Mouse (Mus musculus): ENCODE measurements around the gene Cd6. TPM values are rescaled to one million over a fixed set of nuclear protein-coding genes. Genes with fewer than 3 reads are reported as not detected.
A peak's percentile ranks its signal among the peaks of the same experiment; 100 is the strongest.

The Cd6 gene
- polyA plus RNA-seq, 1 experiment from 2014 or later: 0.06 TPM

GRCm38 (mm10) chr19:10801070-10801469, 28.8 kb downstream of the Cd6 start:
- Histone ChIP-seq H3K27ac (peak overlapping the region; percentile 5; the same call in 1 of the 2 replicates), H3K4me3 (ENCODE audit: inconsistent target) (no peak overlapping the region), H3K79me2 (ENCODE audit: inconsistent target) (no peaks in the 10 kb centered on the region), H3K36me3 (ENCODE audit: inconsistent target) (no peaks in the 10 kb centered on the region)
- WGBS (ENCODE audit: missing documents): 4% methylated on average over 6 of the region's 6 CpGs

- 90% methylated on average over 16 of the region's 17 CpGs for WGBS (ENCODE audit: missing documents)
- Histone ChIP-seq H3K36me3 (ENCODE audit: inconsistent target) (no peaks in the 10 kb centered on the region), H3K79me2 (ENCODE audit: inconsistent target) (no peaks in the 10 kb centered on the region), H3K4me3 (ENCODE audit: inconsistent target) (no peak overlapping the region), H3K27ac (no peak overlapping the region)
These were observed 30.7 kb downstream of the Cd6 start for GRCm38 (mm10) chr19:10799155-10799554.

- no peak overlapping the region for H3K27ac ChIP-seq
- H3K79me2 ChIP-seq (ENCODE audit: inconsistent target): no peaks in the 10 kb centered on the region
- H3K4me3 ChIP-seq (ENCODE audit: inconsistent target): no peak overlapping the region
- WGBS (ENCODE audit: missing documents): 86% methylated on average over 9 of the region's 10 CpGs
- no peaks in the 10 kb centered on the region for H3K36me3 ChIP-seq (ENCODE audit: inconsistent target)
These were observed 31.3 kb downstream of the Cd6 start for GRCm38 (mm10) chr19:10798576-10798975.

GRCm38 (mm10) chr19:10794916-10795315, 34.9 kb downstream of the Cd6 start:
- no peak overlapping the region for H3K27ac ChIP-seq
- H3K36me3 ChIP-seq (ENCODE audit: inconsistent target): no peaks in the 10 kb centered on the region
- no peaks in the 10 kb centered on the region for H3K79me2 ChIP-seq (ENCODE audit: inconsistent target)
- WGBS (ENCODE audit: missing documents): 100% methylated on average over 1 of the region's 1 CpGs
- no peak overlapping the region for H3K4me3 ChIP-seq (ENCODE audit: inconsistent target)

GRCm38 (mm10) chr19:10793044-10793443, 36.8 kb downstream of the Cd6 start:
- Histone ChIP-seq H3K4me3 (ENCODE audit: inconsistent target) (no peak overlapping the region), H3K79me2 (ENCODE audit: inconsistent target) (no peaks in the 10 kb centered on the region), H3K27ac (no peak overlapping the region), H3K36me3 (ENCODE audit: inconsistent target) (no peaks in the 10 kb centered on the region)
- WGBS (ENCODE audit: missing documents): 87% methylated on average over 3 of the region's 3 CpGs

- H3K79me2 ChIP-seq (ENCODE audit: inconsistent target): no peaks in the 10 kb centered on the region
- no peaks in the 10 kb centered on the region for H3K36me3 ChIP-seq (ENCODE audit: inconsistent target)
- H3K4me3 ChIP-seq (ENCODE audit: inconsistent target): no peak overlapping the region
- no peak overlapping the region for H3K27ac ChIP-seq
- 57% methylated on average over 9 of the region's 9 CpGs for WGBS (ENCODE audit: missing documents)
These were observed 39.5 kb downstream of the Cd6 start for GRCm38 (mm10) chr19:10790323-10790722.

GRCm38 (mm10) chr19:10788242-10788641, 41.6 kb downstream of the Cd6 start:
- H3K36me3 ChIP-seq (ENCODE audit: inconsistent target): no peaks in the 10 kb centered on the region
- no peak overlapping the region for H3K27ac ChIP-seq
- no peaks in the 10 kb centered on the region for H3K79me2 ChIP-seq (ENCODE audit: inconsistent target)
- WGBS (ENCODE audit: missing documents): 90% methylated on average over 9 of the region's 9 CpGs
- no peak overlapping the region for H3K4me3 ChIP-seq (ENCODE audit: inconsistent target)

GRCm38 (mm10) chr19:10787406-10787805, 42.5 kb downstream of the Cd6 start:
- Histone ChIP-seq H3K4me3 (ENCODE audit: inconsistent target) (no peak overlapping the region), H3K36me3 (ENCODE audit: inconsistent target) (no peaks in the 10 kb centered on the region), H3K27ac (no peak overlapping the region), H3K79me2 (ENCODE audit: inconsistent target) (no peaks in the 10 kb centered on the region)
- WGBS (ENCODE audit: missing documents): 81% methylated on average over 4 of the region's 4 CpGs

GRCm38 (mm10) chr19:10786753-10787152, 43.1 kb downstream of the Cd6 start:
- H3K79me2 ChIP-seq (ENCODE audit: inconsistent target): no peaks in the 10 kb centered on the region
- 96% methylated on average over 6 of the region's 6 CpGs for WGBS (ENCODE audit: missing documents)
- no peak overlapping the region for H3K27ac ChIP-seq
- no peak overlapping the region for H3K4me3 ChIP-seq (ENCODE audit: inconsistent target)
- H3K36me3 ChIP-seq (ENCODE audit: inconsistent target): no peaks in the 10 kb centered on the region

GRCm38 (mm10) chr19:10784796-10785459, 44.9 kb downstream of the Cd6 start:
- no peak overlapping the region for H3K4me3 ChIP-seq (ENCODE audit: inconsistent target)
- no peaks in the 10 kb centered on the region for H3K79me2 ChIP-seq (ENCODE audit: inconsistent target)
- no peak overlapping the region for H3K27ac ChIP-seq
- 90% methylated on average over 10 of the region's 10 CpGs for WGBS (ENCODE audit: missing documents)
- no peaks in the 10 kb centered on the region for H3K36me3 ChIP-seq (ENCODE audit: inconsistent target)

GRCm38 (mm10) chr19:10784061-10784460, 45.8 kb downstream of the Cd6 start:
- no peak overlapping the region for H3K4me3 ChIP-seq (ENCODE audit: inconsistent target)
- H3K36me3 ChIP-seq (ENCODE audit: inconsistent target): no peaks in the 10 kb centered on the region
- WGBS (ENCODE audit: missing documents): 79% methylated on average over 3 of the region's 3 CpGs
- H3K79me2 ChIP-seq (ENCODE audit: inconsistent target): no peaks in the 10 kb centered on the region
- no peak overlapping the region for H3K27ac ChIP-seq

GRCm38 (mm10) chr19:10783168-10783567, 46.7 kb downstream of the Cd6 start:
- WGBS (ENCODE audit: missing documents): 76% methylated on average over 4 of the region's 4 CpGs
- H3K79me2 ChIP-seq (ENCODE audit: inconsistent target): no peaks in the 10 kb centered on the region
- H3K27ac ChIP-seq: no peak overlapping the region
- no peak overlapping the region for H3K4me3 ChIP-seq (ENCODE audit: inconsistent target)
- H3K36me3 ChIP-seq (ENCODE audit: inconsistent target): no peaks in the 10 kb centered on the region

- WGBS (ENCODE audit: missing documents): 72% methylated on average over 4 of the region's 4 CpGs
- Histone ChIP-seq H3K4me3 (ENCODE audit: inconsistent target) (no peak overlapping the region), H3K36me3 (ENCODE audit: inconsistent target) (no peaks in the 10 kb centered on the region), H3K27ac (peak overlapping the region; percentile 57), H3K79me2 (ENCODE audit: inconsistent target) (no peaks in the 10 kb centered on the region)
These were observed 48.2 kb downstream of the Cd6 start for GRCm38 (mm10) chr19:10781641-10782040.

GRCm38 (mm10) chr19:10776906-10777305, 53.0 kb downstream of the Cd6 start:
- Histone ChIP-seq H3K4me3 (ENCODE audit: inconsistent target) (no peak overlapping the region), H3K36me3 (ENCODE audit: inconsistent target) (no peaks in the 10 kb centered on the region), H3K27ac (no peak overlapping the region), H3K79me2 (ENCODE audit: inconsistent target) (no peaks in the 10 kb centered on the region)
- 91% methylated on average over 4 of the region's 4 CpGs for WGBS (ENCODE audit: missing documents)

- Histone ChIP-seq H3K36me3 (ENCODE audit: inconsistent target) (no peaks in the 10 kb centered on the region), H3K79me2 (ENCODE audit: inconsistent target) (no peaks in the 10 kb centered on the region), H3K27ac (no peak overlapping the region), H3K4me3 (ENCODE audit: inconsistent target) (no peak overlapping the region)
- 91% methylated on average over 4 of the region's 6 CpGs for WGBS (ENCODE audit: missing documents)
These were observed 55.7 kb downstream of the Cd6 start for GRCm38 (mm10) chr19:10774141-10774540.

GRCm38 (mm10) chr19:10773384-10773783, 56.5 kb downstream of the Cd6 start:
- Histone ChIP-seq H3K36me3 (ENCODE audit: inconsistent target) (no peaks in the 10 kb centered on the region), H3K27ac (no peak overlapping the region), H3K4me3 (ENCODE audit: inconsistent target) (no peak overlapping the region), H3K79me2 (ENCODE audit: inconsistent target) (no peaks in the 10 kb centered on the region)
- WGBS (ENCODE audit: missing documents): 86% methylated on average over 6 of the region's 7 CpGs

All from macrophage (primary cell).